Mouse (Mus musculus) brain, embryonic 14.5 days (tissue): ENCODE measurements around the gene Dgkk. TPM values are rescaled to one million over a fixed set of nuclear protein-coding genes. Genes with fewer than 3 reads are reported as not detected.
"Not testable (repeated sequence)": the region's sequence is repeated elsewhere in the genome, so short reads cannot be mapped to it uniquely, and the experiment has no call there.

ENCODE experiments used
- DNase-seq: peaks from one replicate; pipeline ENCODE4 v3.0.0-alpha.2; 2011; ENCODE audit warnings: low read depth
- CTCF ChIP-seq: fragments of 200-500 bp; IDR thresholded peaks from 2 replicates; pipeline ENCODE4 v1.5.1; 2012; ENCODE audit warnings: inconsistent platforms, mild to moderate bottlenecking, moderate library complexity, borderline replicate concordance; ENCODE audit not compliant: insufficient read depth, insufficient read length; ENCODE audit errors: extremely low read depth
- POLR2A ChIP-seq: fragments of 200-500 bp; IDR thresholded peaks from 2 replicates; pipeline ENCODE4 v1.6.1; 2012; ENCODE audit warnings: mild to moderate bottlenecking, inconsistent platforms, borderline replicate concordance; ENCODE audit not compliant: poor library complexity, insufficient read depth, insufficient read length, severe bottlenecking; ENCODE audit errors: extremely low read depth
- polyA plus RNA-seq: library from polyadenylated mRNA; depleted of rRNA; stranded (reverse); fragments of >200 nt; gene quantifications from 2 replicates; pipeline ENCODE4 v1.2.3, GENCODE M21; 2012

The Dgkk gene
- polyA plus RNA-seq, 1 experiment = 2.8 TPM

DNA sequence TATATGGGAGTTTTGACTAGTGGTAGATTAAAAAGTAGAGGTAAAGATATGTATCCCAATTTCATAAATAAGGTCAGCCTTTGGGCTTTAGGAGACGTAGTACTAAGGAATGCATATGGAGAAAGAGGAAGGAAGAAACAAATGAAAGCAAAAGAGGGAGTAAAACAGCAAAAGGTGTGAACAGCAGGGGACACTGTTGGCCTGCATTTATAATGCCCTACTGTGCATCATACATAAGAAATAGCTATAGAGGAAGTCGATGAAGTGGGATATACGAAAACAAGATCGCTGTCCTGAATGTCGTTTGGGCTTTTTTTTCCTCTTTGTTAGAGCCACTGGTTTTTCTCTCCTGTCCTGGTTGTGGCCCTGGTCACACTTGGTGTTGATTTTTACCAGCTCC is 143.1 kb downstream of the Dgkk start:
- TF ChIP-seq CTCF (no peak), POLR2A (no peak)
- peak; percentile 4 for DNase-seq

DNA sequence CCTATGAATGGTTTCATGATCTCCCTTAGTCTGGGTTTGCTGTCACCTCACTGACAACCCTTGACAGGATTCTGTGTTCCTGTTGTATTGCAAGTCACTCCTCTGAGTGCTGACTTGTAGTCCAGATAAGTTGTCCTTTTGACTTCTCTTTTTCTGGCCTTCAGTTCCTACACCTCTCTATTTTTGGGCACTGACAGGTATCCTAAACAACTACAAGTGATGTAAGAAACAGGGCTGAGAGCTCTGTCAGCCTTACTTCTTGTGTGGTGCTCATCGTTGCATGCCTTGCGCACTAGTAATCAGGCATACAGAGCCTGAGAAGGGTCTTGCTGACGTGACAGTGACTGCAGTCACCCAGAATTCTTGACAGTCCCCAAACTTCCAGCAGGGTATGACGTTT is 147.1 kb downstream of the Dgkk start:
- TF ChIP-seq CTCF (no peak), POLR2A (no peak)
- DNase-seq = no peak

DNA sequence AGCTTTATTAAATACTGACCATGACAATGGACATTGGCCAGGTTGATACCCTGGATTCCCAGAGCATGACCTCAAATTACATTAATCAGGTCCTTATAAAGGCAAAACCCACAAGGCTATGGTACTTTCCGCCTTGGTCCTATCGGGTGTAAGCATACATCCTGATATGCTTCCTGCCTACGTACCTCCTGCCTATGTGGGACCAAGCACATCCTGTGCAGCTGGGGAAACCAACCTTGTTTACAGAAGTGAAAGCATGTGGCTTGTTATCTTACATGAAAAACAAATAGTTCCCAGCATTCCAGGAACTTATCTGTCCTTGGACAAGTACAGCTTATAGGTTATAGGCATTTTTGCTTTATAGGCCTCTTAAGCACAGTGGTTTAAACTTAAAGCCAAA is 189.5 kb downstream of the Dgkk start:
- TF ChIP-seq CTCF = no peak
- TF ChIP-seq POLR2A = no peak
- no peak for DNase-seq

DNA sequence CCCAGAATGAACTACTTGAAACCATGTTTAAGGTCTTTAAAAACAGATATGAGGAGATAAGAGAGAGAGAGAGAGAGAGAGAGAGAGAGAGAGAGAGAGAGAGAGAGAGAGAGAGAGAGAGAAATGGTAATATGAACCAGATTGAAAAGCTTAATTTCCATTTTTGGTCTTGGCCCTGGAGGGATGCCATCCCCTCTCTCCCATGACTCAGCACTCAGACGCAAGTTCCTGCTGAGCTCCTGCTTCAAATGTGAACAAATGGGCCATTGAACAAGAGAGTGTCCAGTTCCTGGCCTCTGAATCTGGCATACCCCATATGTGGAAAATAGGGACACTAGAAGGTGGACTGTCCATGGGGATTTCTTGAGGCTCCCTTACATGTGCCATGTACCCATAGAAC is 192.8 kb downstream of the Dgkk start:
- TF ChIP-seq CTCF = no peak
- no peak for TF ChIP-seq POLR2A
- no peak for DNase-seq

DNA sequence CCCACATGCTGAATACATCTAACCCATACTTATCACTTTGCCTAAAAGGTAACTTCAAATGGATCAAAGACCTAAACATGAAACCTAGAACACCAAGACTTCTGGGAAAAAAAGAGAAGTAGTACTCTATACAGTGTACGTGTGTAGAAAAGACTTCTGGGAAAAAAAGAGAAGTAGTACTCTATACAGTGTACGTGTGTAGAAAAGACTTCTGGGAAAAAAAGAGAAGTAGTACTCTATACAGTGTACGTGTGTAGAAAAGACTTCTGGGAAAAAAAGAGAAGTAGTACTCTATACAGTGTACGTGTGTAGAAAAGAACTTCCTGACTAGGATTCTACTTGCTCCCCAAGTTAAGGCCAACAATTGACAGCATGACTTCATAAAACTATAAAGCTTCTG is 204.8 kb downstream of the Dgkk start:
- not testable (repeated sequence) for DNase-seq
